Mouse (Mus musculus) cortical plate, adult 2 months (tissue): ENCODE measurements around the gene Naglu. TPM values are rescaled to one million over a fixed set of nuclear protein-coding genes. Genes with fewer than 3 reads are reported as not detected.

ENCODE experiments used
- H3K27ac ChIP-seq: fragments of 200-500 bp; 2 replicates; pipeline ENCODE4 v1.5.1; 2012; ENCODE audit warnings: low read length, control low read depth, inconsistent platforms; ENCODE audit not compliant: insufficient read depth
- H3K4me1 ChIP-seq: fragments of 200-500 bp; 2 replicates; pipeline ENCODE4 v1.6.1; 2011; ENCODE audit warnings: low read length; ENCODE audit not compliant: control insufficient read depth, insufficient read depth
- H3K4me3 ChIP-seq: fragments of 200-500 bp; 2 replicates; pipeline ENCODE4 v1.5.1; 2011; ENCODE audit warnings: mild to moderate bottlenecking, low read length, control low read depth; ENCODE audit not compliant: insufficient read depth
- CTCF ChIP-seq: fragments of 200-500 bp; IDR thresholded peaks from 2 replicates; pipeline ENCODE4 v1.5.1; 2011; ENCODE audit warnings: mild to moderate bottlenecking, control low read depth, low read length; ENCODE audit not compliant: insufficient read depth; ENCODE audit errors: extremely low read depth
- POLR2A ChIP-seq: fragments of 200-500 bp; IDR thresholded peaks from 2 replicates; pipeline ENCODE4 v1.6.1; 2011; ENCODE audit warnings: mild to moderate bottlenecking, low read length, control low read depth; ENCODE audit not compliant: insufficient read depth; ENCODE audit errors: extremely low read depth
- polyA plus RNA-seq: library from polyadenylated mRNA; depleted of rRNA; stranded (reverse); fragments of >200 nt; gene quantifications from 2 replicates; pipeline ENCODE4 v1.2.3, GENCODE M21; 2012

Naglu gene
- polyA plus RNA-seq, 1 experiment = 10.3 TPM

DNA sequence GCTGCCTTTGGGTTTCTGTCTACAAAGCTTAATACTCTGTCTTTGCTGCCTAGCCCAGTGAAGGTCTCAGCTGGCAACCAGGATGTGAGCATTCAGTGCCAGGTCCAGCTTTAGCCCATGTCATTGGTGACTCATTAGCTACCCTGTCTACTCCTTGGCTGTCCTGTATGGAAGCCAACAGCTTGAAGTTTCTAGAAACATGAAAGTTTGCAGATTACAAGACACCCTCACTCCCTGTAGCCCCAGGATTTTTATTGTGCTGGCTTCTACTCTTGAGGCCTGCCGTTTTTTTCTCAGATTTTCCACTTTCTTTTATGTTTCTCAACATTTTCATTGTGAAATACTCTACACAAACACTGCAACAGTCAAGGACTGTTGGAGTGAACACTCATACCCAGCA lies 20.1 kb downstream of the Naglu start:
- no peak for TF ChIP-seq CTCF
- TF ChIP-seq POLR2A = no peak
- H3K4me1 ChIP-seq = peaks cover 2% of the 10 kb centered on the region
- H3K4me3 ChIP-seq = no peak overlapping the region
- H3K27ac ChIP-seq = no peak overlapping the region

DNA sequence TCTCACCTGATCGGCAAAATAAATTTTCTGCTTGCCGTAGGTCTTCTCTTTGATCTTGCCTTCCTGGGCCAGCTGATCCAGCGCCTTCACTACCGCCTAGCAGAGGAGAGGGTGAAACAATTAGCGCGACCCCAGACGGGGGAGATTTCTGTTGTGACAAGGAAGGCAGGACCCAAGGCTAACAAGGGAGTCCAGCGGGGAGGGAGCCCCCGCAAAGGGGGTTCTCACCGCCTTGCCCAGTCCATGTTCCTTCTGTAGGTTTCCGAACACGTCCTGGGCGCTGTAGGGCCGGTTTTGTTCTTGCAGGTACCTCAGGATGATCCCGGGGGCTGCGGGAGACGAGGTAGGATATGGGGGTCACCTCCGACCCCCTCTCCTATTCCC lies 25.1 kb downstream of the Naglu start:
- Histone ChIP-seq H3K27ac (no peak overlapping the region), H3K4me3 (peak overlapping the region; percentile 53), H3K4me1 (no peaks in the 10 kb centered on the region)
- TF ChIP-seq CTCF (no peak), POLR2A (no peak)

DNA sequence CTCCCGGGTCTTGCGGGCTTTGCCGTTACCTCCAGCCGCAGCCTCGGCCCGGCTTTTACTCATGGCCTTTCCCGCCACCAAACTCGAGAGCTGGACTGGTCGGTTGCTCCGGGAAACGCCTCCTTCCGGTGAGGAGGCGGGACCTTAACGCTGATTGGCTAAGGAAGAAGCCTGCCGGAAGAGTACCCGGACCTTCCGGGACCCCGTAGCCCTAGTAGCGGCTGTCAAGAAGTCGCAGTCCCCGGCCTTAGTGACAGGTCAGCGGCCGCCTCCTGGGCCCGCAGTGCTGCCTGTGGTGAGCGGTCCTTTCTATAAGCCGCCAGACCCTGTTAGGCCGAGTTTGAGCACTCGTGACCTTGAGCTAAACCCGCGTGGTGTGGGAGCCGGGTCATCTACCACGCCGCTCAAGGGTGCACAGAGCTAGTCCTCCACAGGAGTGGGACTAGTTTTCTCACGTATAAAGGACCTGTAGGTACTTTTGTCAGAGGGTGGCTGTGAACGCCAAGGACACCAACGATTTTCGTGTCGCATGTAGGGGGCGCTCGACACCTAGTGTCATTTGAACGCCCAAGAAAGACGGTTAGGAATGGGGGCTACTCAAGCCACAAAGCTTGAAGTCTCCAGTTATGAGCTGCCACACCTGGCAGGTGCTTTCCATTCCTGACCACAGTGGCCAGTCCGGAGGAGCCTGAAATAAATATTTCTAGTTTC lies 25.7 kb downstream of the Naglu start, which contains the start of gene Psmc3ip:
Gene Psmc3ip, minus strand, starts transcription at position 123 of the 711 bp plus-strand sequence.
- Histone ChIP-seq H3K4me1 (no peaks in the 10 kb centered on the region), H3K27ac (peak within 1 kb of the TSS; percentile 76), H3K4me3 (peak within 1 kb of the TSS; percentile 53)
- TF ChIP-seq POLR2A = peak; percentile 73; the same call in 1 of the 2 replicates
- peak; percentile 77 for TF ChIP-seq CTCF

DNA sequence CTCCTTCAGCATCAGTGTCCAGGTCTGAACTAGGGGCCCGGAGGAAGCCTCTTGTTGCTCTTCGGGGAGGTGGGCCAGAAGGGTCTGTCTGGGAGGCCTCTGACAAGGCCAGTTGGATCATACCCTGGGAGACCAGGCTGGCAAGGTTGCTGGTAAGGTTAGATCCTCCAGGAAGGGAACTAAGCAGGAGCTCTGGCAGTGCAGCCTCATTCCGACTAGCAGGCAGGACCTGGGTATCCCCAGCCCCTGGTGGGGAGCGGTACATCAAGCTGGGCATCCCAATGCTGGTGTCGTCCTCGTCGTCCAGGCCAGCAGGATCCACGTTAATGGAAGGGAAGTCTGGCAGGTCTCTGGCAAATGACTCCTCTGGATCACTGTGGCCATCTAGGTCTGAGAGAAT lies 28.4 kb downstream of the Naglu start:
- TF ChIP-seq CTCF = no peak
- TF ChIP-seq POLR2A = no peak
- H3K4me3 ChIP-seq = no peak overlapping the region
- no peaks in the 10 kb centered on the region for H3K4me1 ChIP-seq

DNA sequence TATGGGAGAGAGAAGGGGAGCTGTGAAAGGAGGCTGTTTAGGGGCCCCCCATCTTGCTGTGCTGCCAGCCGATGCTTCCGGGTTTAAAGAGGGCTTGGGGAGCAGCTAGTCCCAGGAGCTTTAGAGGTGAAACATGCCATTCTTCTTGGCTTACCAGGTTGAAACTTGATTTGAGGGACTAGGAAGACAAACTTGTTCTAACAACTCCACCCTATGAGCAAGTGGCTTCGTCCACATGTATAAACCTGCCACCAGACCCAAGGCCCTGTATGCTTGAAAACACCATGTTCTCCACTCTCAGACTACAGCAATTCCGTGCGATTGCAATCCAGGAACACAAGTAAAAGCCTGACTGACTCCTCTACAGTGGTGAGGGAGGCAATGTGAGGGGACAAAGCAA lies 33.2 kb downstream of the Naglu start:
- no peaks in the 10 kb centered on the region for H3K4me1 ChIP-seq
- no peak overlapping the region for H3K27ac ChIP-seq
- H3K4me3 ChIP-seq = no peak overlapping the region
- no peak for TF ChIP-seq POLR2A
- no peak for TF ChIP-seq CTCF

More for the DNA sequence above, 28.4 kb downstream of the Naglu start:
- H3K27ac ChIP-seq = no peak overlapping the region

DNA sequence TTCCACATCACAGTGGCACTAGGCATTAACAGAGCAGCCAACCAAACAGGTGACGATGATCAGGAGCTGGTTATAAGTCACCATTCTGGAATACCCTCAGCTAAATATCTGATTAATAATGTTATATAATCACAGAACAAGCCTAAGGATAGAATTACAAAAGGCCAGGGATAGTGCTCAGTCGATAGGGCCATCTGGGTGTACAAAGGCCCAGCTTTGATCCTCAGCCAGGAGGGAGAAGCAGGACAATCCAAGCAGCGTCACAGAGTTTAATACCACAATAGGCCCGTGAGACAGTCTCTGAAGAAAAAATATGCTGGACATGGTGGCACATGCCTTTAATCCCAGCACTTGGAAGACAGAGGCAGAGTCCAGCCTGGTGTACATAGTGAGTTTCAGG lies 39.5 kb downstream of the Naglu start:
- Histone ChIP-seq H3K4me1 (peaks cover 5% of the 10 kb centered on the region; the same call in 1 of the 2 replicates), H3K4me3 (no peak overlapping the region), H3K27ac (no peak overlapping the region)
- TF ChIP-seq POLR2A (no peak), CTCF (no peak)

DNA sequence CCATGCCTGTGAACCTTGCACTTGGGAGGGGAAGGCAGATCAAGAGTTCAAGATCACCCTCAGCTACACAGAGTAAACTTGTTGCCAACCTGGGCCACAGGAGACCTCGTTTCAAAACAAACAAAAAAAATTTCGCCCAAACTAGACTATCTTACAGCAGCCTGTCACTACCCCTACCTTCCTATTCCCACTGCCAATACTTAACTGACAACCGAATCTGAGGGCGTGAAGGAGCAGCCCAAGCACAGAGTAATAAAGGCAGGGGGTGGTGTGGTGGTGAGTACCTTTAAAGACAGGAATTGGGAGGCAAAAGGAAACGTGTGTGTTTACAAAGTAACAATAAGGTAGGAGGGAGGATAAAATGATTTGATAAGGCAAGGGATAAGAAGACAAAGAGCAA lies 40.9 kb downstream of the Naglu start:
- Histone ChIP-seq H3K27ac (no peak overlapping the region), H3K4me3 (no peak overlapping the region), H3K4me1 (peaks cover 5% of the 10 kb centered on the region; the same call in 1 of the 2 replicates)
- TF ChIP-seq POLR2A (no peak), CTCF (no peak)

DNA sequence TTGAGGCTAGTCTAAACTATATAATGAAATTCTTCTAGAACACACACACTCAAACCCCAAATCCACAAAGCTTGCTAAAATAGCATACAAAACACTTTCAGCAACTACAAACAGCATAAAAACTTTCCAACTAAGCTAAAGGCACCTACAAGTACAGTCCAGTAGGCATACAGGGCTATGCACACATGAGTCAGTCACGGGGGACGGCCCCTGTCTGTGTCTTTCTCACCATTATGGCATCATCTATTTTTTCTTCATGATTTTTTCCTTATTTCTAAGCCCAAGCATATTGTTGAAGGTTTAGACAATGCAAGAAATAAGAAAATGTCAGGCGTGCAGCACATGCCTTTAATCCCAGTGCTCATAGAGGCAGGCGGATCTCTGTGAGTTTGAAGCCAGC lies 41.4 kb downstream of the Naglu start:
- no peak overlapping the region for H3K4me3 ChIP-seq
- H3K4me1 ChIP-seq = peaks cover 5% of the 10 kb centered on the region; the same call in 1 of the 2 replicates
- TF ChIP-seq POLR2A (no peak), CTCF (no peak)
- H3K27ac ChIP-seq = no peak overlapping the region

DNA sequence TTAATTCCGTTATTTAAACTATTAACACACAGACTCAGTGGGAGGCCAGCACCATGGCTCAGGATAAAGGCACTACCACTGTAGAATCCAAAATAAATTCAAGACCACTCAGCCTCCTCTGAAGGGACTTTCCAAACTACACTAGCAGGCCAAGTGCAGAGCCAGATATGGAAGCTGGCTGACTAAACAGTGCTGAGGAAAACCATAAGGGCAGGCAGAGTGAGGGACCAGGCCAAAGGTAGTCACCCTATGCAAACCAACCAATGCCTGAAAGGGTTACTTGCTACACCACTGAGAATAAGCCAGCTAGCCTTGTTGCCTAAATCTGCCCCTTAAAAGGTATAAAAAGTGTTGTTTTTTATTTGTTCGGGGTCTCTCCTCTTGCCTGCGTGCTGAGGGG lies 42.4 kb downstream of the Naglu start:
- Histone ChIP-seq H3K27ac (no peak overlapping the region), H3K4me1 (peaks cover 5% of the 10 kb centered on the region; the same call in 1 of the 2 replicates), H3K4me3 (no peak overlapping the region)
- no peak for TF ChIP-seq POLR2A
- no peak for TF ChIP-seq CTCF

DNA sequence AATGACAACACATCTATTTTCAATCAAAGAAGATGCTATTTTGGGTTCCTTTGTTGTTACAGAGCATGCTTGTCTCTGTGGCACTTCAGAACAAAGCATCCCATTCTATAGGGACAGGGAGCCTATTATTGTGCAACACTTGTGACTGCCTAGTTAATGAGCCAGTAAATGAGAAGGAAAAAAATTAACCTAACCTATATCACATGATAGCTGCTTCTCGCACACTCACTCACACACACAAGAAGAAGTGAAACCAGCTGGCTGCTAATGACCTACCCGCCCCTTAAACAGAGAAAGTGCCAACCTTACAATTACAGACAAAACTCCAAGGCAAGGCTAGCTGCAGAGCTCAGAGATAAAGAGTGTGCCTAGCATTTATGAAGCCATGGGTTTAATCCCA lies 45.8 kb downstream of the Naglu start:
- Histone ChIP-seq H3K27ac (peak overlapping the region; percentile 78), H3K4me1 (peaks cover 6% of the 10 kb centered on the region; the same call in 1 of the 2 replicates)

More for the DNA sequence above, 45.8 kb downstream of the Naglu start:
- no peak overlapping the region for H3K4me3 ChIP-seq
- TF ChIP-seq CTCF (no peak), POLR2A (no peak)
